Mouse (Mus musculus): ENCODE measurements at regions not wholly inside any gene's neighbourhood (a gene's known extent, or its start where the extent isn't known, plus 50 kb on each side); places are given as distances from the start of the nearest gene placed in this dataset.
"Not testable (repeated sequence)": the region's sequence is repeated elsewhere in the genome, so short reads cannot be mapped to it uniquely, and the experiment has no call there.

GRCm38 (mm10) chr13:52298362-52298761 is 232.7 kb downstream of the Diras2 start:
- Histone ChIP-seq H3K9me3 (replicated peaks) (no peaks in the 10 kb centered on the region), H3K4me2 (replicated peaks) (no peak overlapping the region), H3K27me3 (no peaks in the 10 kb centered on the region), H3K9ac (no peak overlapping the region), H3K27ac (replicated peaks) (0 out of 2 replicates have a peak overlapping the region, but pooled peaks have one; percentile 4), H3K36me3 (no peaks in the 10 kb centered on the region), H3K4me3 (replicated peaks) (no peak overlapping the region), H3K4me1 (no peaks in the 10 kb centered on the region)
- WGBS = 44% methylated on average over 5 of the region's 5 CpGs
- ATAC-seq (ENCODE audit: insufficient number of reproducible peaks, low FRiP score, low TSS enrichment, low read depth) = no peak

DNA sequence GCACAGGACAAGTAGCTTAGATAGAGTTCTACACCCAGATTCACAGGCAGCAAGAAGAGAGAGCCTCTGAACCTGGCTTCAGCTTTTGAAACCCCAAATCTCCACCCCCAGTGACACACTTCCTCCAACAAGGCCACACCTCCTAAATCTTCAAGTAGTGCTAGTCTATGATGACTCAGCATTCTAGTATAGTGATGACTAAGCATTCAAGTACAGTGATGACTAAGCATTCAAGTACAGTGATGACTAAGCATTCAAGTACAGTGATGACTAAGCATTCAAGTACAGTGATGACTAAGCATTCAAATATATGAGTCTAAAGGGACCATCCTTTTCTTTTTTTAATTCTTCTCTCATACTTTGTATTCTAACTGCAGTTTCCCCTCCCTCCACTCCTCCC is 225.8 kb downstream of the Diras2 start:
- H3K4me3 ChIP-seq (replicated peaks); H3K4me1 ChIP-seq; H3K9me3 ChIP-seq (replicated peaks); ATAC-seq (ENCODE audit: insufficient number of reproducible peaks, low FRiP score, low TSS enrichment, low read depth); H3K4me2 ChIP-seq (replicated peaks); H3K27me3 ChIP-seq; H3K9ac ChIP-seq; H3K27ac ChIP-seq (replicated peaks); H3K36me3 ChIP-seq: not testable (repeated sequence)

GRCm38 (mm10) chr13:52306783-52307440 is 224.2 kb downstream of the Diras2 start:
- no peak overlapping the region for H3K27ac ChIP-seq (replicated peaks)
- H3K9me3 ChIP-seq (replicated peaks) = no peaks in the 10 kb centered on the region
- no peaks in the 10 kb centered on the region for H3K36me3 ChIP-seq
- no peak for ATAC-seq (ENCODE audit: insufficient number of reproducible peaks, low FRiP score, low TSS enrichment, low read depth)
- H3K4me1 ChIP-seq = no peaks in the 10 kb centered on the region
- 46% methylated on average over 9 of the region's 9 CpGs for WGBS
- no peak overlapping the region for H3K4me2 ChIP-seq (replicated peaks)
- no peak overlapping the region for H3K4me3 ChIP-seq (replicated peaks)
- H3K9ac ChIP-seq = no peak overlapping the region
- H3K27me3 ChIP-seq = no peaks in the 10 kb centered on the region

GRCm38 (mm10) chr13:52310954-52311353 is 220.1 kb downstream of the Diras2 start:
- WGBS = 32% methylated on average over 2 of the region's 2 CpGs
- no peaks in the 10 kb centered on the region for H3K9me3 ChIP-seq (replicated peaks)
- H3K4me1 ChIP-seq = no peaks in the 10 kb centered on the region
- no peak for ATAC-seq (ENCODE audit: insufficient number of reproducible peaks, low FRiP score, low TSS enrichment, low read depth)
- H3K36me3 ChIP-seq = no peaks in the 10 kb centered on the region
- H3K4me2 ChIP-seq (replicated peaks) = no peak overlapping the region
- H3K9ac ChIP-seq = no peak overlapping the region
- H3K27me3 ChIP-seq = no peaks in the 10 kb centered on the region
- H3K27ac ChIP-seq (replicated peaks) = no peak overlapping the region
- no peak overlapping the region for H3K4me3 ChIP-seq (replicated peaks)

- H3K9ac ChIP-seq = no peak overlapping the region
- no peak for ATAC-seq (ENCODE audit: insufficient number of reproducible peaks, low FRiP score, low TSS enrichment, low read depth)
- WGBS = 92% methylated on average over 2 of the region's 2 CpGs
- H3K4me2 ChIP-seq (replicated peaks) = no peak overlapping the region
- H3K9me3 ChIP-seq (replicated peaks) = no peaks in the 10 kb centered on the region
- H3K36me3 ChIP-seq = no peaks in the 10 kb centered on the region
- no peak overlapping the region for H3K27ac ChIP-seq (replicated peaks)
- H3K4me1 ChIP-seq = no peaks in the 10 kb centered on the region
- H3K27me3 ChIP-seq = no peaks in the 10 kb centered on the region
- H3K4me3 ChIP-seq (replicated peaks) = no peak overlapping the region
Observed at GRCm38 (mm10) chr13:52318276-52318675, 212.8 kb downstream of the Diras2 start.

- 48% methylated on average over 3 of the region's 3 CpGs for WGBS
- no peaks in the 10 kb centered on the region for H3K4me1 ChIP-seq
- H3K36me3 ChIP-seq = no peaks in the 10 kb centered on the region
- no peak for ATAC-seq (ENCODE audit: insufficient number of reproducible peaks, low FRiP score, low TSS enrichment, low read depth)
- H3K4me3 ChIP-seq (replicated peaks) = no peak overlapping the region
- no peak overlapping the region for H3K9ac ChIP-seq
- H3K27ac ChIP-seq (replicated peaks) = no peak overlapping the region
- no peaks in the 10 kb centered on the region for H3K9me3 ChIP-seq (replicated peaks)
- H3K27me3 ChIP-seq = no peaks in the 10 kb centered on the region
- no peak overlapping the region for H3K4me2 ChIP-seq (replicated peaks)
Observed at GRCm38 (mm10) chr13:52323691-52324090, 207.4 kb downstream of the Diras2 start.

DNA sequence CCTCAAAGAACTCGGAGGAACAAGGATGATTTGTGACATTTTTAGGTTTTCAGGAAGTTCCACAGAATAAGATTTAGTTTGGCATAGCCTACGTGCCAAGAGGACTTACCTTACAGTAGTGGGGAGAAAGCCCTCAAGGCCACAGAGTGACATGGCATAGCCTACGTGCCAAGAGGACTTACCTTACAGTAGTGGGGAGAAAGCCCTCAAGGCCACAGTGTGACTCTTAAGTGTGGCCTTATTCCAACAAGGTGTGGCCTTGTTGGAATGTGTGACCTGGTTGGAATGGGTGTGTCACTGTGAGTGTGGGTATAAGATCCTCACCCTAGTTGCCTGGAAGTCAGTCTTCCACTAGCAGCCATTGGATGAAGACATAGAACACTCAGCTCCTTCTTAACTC is 206.7 kb downstream of the Diras2 start:
- H3K9me3 ChIP-seq (replicated peaks); H3K36me3 ChIP-seq; H3K27ac ChIP-seq (replicated peaks); H3K9ac ChIP-seq; H3K27me3 ChIP-seq; H3K4me1 ChIP-seq; H3K4me3 ChIP-seq (replicated peaks); ATAC-seq (ENCODE audit: insufficient number of reproducible peaks, low FRiP score, low TSS enrichment, low read depth); H3K4me2 ChIP-seq (replicated peaks): not testable (repeated sequence)
- WGBS = 76% methylated on average over 3 of the region's 3 CpGs

GRCm38 (mm10) chr13:52325647-52326046 is 205.4 kb downstream of the Diras2 start:
- not testable (repeated sequence) for ATAC-seq (ENCODE audit: insufficient number of reproducible peaks, low FRiP score, low TSS enrichment, low read depth); H3K27me3 ChIP-seq; H3K9me3 ChIP-seq (replicated peaks); H3K27ac ChIP-seq (replicated peaks); H3K36me3 ChIP-seq; H3K4me3 ChIP-seq (replicated peaks); H3K4me2 ChIP-seq (replicated peaks); H3K9ac ChIP-seq; H3K4me1 ChIP-seq
- WGBS = 86% methylated on average over 6 of the region's 6 CpGs

GRCm38 (mm10) chr13:52327734-52328133 is 203.3 kb downstream of the Diras2 start:
- Histone ChIP-seq H3K9me3 (replicated peaks) (no peaks in the 10 kb centered on the region), H3K4me3 (replicated peaks) (no peak overlapping the region), H3K9ac (no peak overlapping the region), H3K36me3 (no peaks in the 10 kb centered on the region), H3K27me3 (no peaks in the 10 kb centered on the region), H3K4me1 (no peaks in the 10 kb centered on the region), H3K4me2 (replicated peaks) (no peak overlapping the region), H3K27ac (replicated peaks) (no peak overlapping the region)
- WGBS = 87% methylated on average over 9 of the region's 9 CpGs
- ATAC-seq (ENCODE audit: insufficient number of reproducible peaks, low FRiP score, low TSS enrichment, low read depth) = no peak

DNA sequence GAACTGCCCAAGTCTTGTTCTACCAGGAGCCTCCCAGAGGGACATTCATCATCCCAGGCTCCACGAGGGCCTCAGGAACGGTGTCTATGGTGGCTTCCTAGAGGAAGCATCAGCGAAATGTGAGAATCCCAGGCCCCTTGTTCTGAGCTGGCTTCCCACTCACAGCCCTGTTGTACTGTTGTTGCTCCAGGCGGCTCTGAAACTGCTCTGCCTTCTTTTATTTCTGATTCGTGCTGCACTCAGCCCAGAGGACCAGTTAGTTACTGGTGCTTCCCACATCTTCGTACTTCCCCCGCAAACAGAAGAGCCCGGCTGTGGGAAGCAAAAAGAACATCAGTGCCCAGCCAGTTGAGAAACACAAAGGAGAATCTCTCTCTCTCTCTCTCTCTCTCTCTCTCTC is 202.3 kb downstream of the Diras2 start:
- H3K4me1 ChIP-seq = no peaks in the 10 kb centered on the region
- no peak for ATAC-seq (ENCODE audit: insufficient number of reproducible peaks, low FRiP score, low TSS enrichment, low read depth)
- no peaks in the 10 kb centered on the region for H3K36me3 ChIP-seq
- no peaks in the 10 kb centered on the region for H3K27me3 ChIP-seq
- H3K27ac ChIP-seq (replicated peaks) = no peak overlapping the region
- 47% methylated on average over 8 of the region's 8 CpGs for WGBS
- no peaks in the 10 kb centered on the region for H3K9me3 ChIP-seq (replicated peaks)
- no peak overlapping the region for H3K4me2 ChIP-seq (replicated peaks)
- no peak overlapping the region for H3K4me3 ChIP-seq (replicated peaks)
- no peak overlapping the region for H3K9ac ChIP-seq

DNA sequence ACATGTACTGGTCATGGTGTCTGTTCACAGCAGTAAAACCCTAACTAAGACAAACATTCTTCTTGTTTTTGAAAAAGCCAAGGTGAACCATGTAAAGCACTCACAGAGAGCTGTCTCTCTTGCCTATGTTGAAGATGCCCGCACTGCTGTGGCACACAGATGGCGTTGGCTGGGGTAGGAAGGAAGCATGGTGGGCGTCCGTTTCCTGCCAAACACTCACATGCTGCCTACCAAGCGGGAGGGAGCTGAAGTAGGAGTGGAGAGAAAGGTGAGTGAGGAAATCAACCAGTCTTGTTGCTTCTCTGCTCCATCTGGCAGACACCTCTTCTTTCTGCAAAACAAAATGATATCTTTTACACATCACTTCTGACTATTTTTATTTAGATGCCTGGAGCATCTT is 200.0 kb downstream of the Diras2 start:
- H3K9me3 ChIP-seq (replicated peaks) = no peaks in the 10 kb centered on the region
- ATAC-seq (ENCODE audit: insufficient number of reproducible peaks, low FRiP score, low TSS enrichment, low read depth) = no peak
- H3K4me2 ChIP-seq (replicated peaks) = no peak overlapping the region
- no peaks in the 10 kb centered on the region for H3K36me3 ChIP-seq
- WGBS = 85% methylated on average over 5 of the region's 5 CpGs
- H3K4me3 ChIP-seq (replicated peaks) = no peak overlapping the region
- H3K27me3 ChIP-seq = no peaks in the 10 kb centered on the region
- no peak overlapping the region for H3K27ac ChIP-seq (replicated peaks)
- H3K9ac ChIP-seq = no peak overlapping the region
- H3K4me1 ChIP-seq = no peaks in the 10 kb centered on the region

DNA sequence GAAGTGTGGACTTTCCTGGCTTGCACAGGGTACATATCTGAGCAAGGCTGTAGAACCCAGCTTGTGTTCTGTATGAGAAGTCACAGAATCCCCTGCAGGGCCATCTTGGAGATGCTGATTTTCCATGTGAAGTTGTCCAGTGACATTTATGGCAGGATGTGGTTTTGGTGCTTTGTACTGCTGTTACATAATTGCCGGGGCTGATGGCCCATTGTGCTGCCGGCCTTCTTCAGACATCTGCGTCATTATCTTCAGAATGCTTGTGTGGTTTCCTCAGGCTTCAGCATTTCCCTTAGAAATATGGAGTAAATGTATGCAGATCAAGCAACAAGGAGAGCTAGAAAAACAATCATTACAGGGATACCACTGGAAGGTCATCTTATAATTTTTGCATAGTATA is 196.1 kb downstream of the Diras2 start:
- Histone ChIP-seq H3K27ac (replicated peaks) (no peak overlapping the region), H3K9ac (no peak overlapping the region), H3K36me3 (no peaks in the 10 kb centered on the region), H3K9me3 (replicated peaks) (no peaks in the 10 kb centered on the region), H3K27me3 (no peaks in the 10 kb centered on the region), H3K4me3 (replicated peaks) (no peak overlapping the region), H3K4me2 (replicated peaks) (no peak overlapping the region), H3K4me1 (no peaks in the 10 kb centered on the region)
- whole genome bisulfite sequencing = 61% methylated on average over 3 of the region's 3 CpGs
- no peak for ATAC-seq (ENCODE audit: insufficient number of reproducible peaks, low FRiP score, low TSS enrichment, low read depth)

Measured in embryonic facial prominence, embryonic 15.5 days (tissue).